Mouse (Mus musculus): ENCODE results near the gene Kcnab3. TPM values are rescaled to one million over a fixed set of nuclear protein-coding genes. Genes with fewer than 3 reads are reported as not detected.

The Kcnab3 gene
- total RNA-seq, 1 experiment from 2014 or later, result 2.0 TPM

DNA sequence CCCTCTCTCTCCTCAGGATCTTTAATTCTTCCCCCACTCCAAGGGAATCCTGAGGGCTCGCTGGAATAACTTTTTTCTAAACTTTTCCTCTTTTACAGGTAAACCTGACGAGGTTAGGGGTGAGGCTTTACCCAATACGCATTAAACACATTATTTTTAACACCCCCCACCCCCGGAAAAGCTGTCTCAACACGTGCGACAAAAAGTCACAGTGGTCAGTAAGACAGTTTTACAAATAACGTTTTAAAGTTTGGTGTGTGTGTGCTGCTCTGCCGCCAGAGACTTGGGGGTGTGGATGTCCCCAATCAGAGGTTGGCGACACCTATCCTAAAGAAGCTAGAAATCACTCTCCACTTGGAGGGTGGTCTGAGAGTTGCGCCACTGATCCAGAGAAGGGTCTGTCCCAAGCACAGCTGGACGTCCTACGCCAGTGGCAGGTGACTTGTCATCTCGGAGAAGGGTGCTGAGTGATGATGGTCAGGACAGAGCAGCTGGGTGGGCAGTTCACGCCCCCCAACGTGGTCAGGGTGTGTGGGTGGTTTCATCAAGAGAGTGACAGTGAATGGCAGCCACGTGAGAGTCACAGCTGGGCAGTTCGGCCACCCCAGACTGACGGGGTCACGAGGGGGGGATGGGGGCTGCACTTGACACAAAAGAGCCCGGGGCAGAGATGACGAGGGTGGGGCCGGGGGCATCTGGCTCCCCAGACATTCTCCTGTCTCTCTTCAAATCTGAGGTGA, 41.7 kb downstream of the Kcnab3 start:
- ATAC-seq (replicated peaks; ENCODE audit: insufficient number of reproducible peaks, low FRiP score, low TSS enrichment, poor library complexity, severe bottlenecking), result peak; percentile 22

DNA sequence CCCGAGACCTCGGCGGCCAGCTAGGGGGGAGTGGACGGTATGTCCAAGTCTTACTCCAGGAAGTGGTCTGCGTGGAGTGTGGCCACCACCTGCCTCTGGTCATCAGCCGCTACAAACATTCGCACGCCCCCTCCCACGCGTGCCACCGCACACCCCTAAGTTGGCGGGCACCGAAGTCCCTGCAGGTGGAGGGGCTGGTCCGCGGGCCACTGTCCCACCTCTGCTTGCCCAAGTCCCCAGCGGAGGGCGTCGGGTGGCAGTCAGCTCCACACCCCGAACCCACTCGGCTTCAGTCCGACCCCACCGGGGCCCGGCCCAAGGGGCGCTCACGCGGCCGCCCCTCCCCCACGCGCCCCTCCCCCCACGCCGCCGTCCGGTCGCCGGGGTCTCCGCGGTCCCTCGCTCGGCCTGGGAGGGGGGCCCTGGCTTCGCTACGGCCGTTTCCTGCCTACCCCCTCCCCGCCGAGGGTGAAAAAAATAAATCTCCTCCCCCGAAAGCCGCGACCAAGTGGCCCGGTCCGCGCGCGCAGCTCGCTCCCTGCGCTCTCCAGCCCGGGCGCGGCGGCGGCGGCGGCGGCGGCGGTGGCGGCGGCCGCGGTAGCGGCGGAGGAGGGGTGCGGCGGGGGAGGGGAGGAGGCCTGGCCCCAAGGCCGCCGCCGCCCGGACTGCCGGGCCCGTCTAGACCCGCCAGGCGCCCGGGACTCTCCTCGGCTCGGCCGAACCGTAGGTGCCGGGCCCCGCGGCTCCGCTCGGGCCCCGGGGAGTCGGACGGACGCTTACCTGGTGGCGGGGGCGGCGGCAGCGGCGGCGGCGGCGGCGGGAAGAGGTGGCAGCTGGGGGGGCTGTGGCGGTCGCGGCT, 42.5 kb downstream of the Kcnab3 start:
- ATAC-seq (replicated peaks; ENCODE audit: insufficient number of reproducible peaks, low FRiP score, low TSS enrichment, poor library complexity, severe bottlenecking), result peak; percentile 10; the same call in 1 of the 2 replicates

DNA sequence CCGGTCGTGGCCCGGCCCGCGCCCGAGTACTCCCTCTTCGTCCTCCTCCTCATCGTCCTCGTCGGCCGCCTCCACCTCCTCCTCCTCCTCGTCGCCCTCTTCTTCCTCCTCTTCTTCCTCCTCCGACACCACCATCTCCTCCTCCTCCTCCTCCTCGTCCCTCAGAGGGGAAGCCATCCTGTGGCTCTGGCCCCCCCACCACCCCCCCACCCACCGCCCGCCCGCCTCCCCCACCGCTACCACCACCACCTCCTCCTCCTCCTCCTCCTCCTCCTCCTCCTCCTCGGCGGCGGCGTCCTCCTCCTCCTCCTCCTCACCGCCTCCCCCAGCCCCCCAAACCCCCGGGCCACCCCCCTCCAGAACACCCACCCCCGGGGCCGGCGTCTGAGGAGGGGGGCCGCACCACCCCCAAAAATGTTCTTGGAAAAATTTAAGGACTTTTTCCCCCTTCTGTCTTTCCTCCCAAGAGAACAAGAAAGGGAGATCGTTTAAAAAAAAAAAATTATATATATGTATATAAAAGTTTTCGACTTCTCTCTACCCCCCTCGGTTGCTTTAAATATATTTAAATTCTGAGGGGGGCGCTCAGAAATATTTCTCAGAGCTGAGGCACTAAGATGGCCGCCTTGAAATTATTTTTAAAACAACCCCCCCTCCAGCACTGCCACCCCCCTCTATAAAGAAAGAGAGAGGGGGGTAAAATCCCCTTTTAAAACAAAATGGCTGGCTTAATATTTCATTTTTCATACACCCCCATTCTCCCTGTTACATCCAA, 43.3 kb downstream of the Kcnab3 start, which contains the start of gene Chd3:
Gene Chd3, minus strand, starts transcription at position 192 of the 775 bp plus-strand sequence.
- ATAC-seq (replicated peaks; ENCODE audit: insufficient number of reproducible peaks, low FRiP score, low TSS enrichment, poor library complexity, severe bottlenecking), result no peak

DNA sequence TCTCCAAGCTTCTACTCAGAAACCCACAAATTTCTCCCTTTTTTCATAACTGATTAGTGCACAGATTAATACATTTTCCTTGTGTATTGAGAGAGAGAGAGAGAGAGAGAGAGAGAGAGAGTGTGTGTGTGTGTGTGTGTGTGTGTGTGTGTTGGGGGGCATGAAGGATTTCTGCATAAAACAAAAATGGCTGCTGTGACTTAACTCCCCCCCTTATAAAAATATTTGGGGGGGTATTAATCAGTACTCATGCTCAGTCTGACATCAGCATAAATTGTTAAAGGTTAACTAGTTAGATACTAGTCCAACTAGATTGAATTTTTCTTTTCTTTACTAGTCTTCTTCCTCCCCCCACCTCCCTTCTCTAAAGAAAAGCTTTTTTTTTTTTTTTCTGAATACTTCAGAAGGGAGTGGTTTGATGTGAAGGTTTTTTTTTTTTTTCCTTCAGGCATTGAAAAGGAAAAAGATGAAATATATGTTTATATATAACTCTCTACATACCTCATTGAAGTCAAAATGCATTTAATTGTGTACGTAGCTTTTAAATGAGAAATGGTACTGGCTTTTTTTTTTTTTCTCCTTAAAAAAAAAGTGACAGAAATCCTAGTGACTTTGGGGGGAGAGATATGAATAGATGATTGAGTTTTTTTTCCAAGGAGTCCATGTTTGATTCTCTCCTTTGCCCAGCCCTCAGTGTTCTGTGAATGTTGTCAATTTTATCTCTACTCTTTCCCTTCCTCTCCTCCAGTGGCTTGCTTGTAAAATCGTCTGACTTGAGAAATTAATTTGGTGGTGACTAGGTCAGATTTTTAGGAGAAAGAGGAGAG, 44.1 kb downstream of the Kcnab3 start:
- ATAC-seq (replicated peaks; ENCODE audit: insufficient number of reproducible peaks, low FRiP score, low TSS enrichment, poor library complexity, severe bottlenecking), result no peak

DNA sequence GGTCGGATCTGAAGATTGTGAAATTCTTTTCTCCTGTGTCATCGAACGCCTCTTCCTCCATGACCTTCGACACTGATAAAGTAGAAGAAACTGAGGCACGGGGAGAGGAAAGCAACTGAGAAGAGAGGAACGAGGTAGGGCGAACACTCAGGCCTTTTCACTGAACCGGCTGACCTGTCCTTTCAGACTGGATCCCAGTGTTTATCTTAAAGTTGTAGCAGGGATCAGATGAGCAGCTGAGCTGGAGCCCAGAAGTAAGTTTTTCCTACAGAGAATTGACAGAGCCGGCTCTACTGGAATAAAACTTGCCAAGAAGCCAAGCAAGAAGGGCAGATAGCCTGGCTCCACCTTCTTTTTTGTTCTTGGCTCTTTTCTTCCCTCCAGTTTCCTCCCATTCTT, 44.8 kb downstream of the Kcnab3 start:
- ATAC-seq (replicated peaks; ENCODE audit: insufficient number of reproducible peaks, low FRiP score, low TSS enrichment, poor library complexity, severe bottlenecking), result no peak

DNA sequence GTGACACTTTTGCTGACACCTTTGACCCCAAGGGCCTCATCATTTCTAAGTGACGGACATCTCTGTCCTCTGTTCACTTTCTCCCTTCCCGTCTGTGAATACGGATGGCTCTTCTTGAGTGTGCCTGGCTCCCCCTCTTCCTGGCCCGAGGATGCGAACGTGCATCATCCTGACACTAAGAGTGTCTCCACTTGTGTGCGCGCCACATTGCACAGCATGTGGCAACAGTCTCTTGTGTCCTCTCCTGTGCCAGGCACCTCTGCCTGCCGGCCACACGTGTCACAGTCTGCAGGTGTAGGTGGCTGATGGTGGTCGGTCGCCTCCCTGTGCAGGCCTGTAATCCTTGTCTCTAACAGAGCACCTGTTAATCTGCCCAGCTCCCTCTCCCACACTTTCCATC, 45.5 kb downstream of the Kcnab3 start:
- ATAC-seq (replicated peaks; ENCODE audit: insufficient number of reproducible peaks, low FRiP score, low TSS enrichment, poor library complexity, severe bottlenecking), result no peak

DNA sequence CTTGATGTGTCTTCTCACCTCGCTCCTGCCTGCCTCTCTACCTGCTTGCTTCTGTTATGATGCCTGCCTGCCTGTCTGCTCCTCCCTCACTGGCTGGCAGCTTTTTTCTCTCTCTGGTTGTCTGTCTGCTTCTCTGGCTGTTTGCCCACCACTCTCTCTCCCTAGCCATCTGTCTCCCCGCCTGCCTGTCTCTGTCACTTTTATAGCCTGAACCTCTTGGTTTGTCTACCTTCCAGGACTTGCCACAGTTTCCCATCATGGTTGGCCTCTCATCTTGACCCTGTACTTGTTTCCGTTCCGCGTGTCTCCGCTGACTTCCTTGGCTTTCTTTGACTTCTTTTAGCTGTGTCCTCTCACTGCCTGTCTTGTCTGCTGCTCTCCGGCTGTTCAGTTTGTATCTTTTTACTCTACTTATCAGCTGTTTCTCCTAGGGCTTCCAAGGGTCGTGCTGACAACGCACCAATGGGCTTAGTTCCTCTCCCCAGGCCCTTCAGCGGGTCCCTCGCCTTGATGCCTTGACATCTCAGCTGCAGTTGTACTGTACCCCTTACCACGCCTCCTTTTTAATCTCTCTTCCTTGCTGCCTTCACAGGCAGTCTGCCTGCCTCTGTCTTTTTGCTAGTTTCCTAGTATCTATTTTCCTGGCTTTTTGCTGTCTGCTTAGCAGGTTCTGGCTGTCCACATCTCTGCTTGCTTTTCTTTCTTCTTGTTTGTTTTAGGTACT, 46.2 kb downstream of the Kcnab3 start:
- ATAC-seq (replicated peaks; ENCODE audit: insufficient number of reproducible peaks, low FRiP score, low TSS enrichment, poor library complexity, severe bottlenecking), result no peak

DNA sequence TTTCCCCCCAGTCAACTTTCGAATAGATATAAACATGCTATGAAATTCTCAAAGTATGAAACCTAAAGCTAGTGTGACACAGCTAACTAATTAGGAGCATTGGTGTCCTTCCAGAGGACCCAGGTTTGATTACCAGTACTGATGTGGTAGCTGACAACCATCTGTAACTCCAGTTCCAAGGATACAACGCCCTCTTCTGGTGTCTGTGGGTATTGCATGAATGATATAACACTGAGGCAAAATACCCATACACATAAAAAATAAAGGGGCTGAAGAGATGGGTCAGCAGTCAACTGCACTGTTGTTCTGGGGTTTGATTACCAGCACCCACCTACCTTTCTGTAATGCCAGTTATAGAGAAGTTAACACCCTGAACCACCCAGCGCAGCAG, 46.7 kb downstream of the Kcnab3 start:
- no peak for ATAC-seq (replicated peaks; ENCODE audit: insufficient number of reproducible peaks, low FRiP score, low TSS enrichment, poor library complexity, severe bottlenecking)

DNA sequence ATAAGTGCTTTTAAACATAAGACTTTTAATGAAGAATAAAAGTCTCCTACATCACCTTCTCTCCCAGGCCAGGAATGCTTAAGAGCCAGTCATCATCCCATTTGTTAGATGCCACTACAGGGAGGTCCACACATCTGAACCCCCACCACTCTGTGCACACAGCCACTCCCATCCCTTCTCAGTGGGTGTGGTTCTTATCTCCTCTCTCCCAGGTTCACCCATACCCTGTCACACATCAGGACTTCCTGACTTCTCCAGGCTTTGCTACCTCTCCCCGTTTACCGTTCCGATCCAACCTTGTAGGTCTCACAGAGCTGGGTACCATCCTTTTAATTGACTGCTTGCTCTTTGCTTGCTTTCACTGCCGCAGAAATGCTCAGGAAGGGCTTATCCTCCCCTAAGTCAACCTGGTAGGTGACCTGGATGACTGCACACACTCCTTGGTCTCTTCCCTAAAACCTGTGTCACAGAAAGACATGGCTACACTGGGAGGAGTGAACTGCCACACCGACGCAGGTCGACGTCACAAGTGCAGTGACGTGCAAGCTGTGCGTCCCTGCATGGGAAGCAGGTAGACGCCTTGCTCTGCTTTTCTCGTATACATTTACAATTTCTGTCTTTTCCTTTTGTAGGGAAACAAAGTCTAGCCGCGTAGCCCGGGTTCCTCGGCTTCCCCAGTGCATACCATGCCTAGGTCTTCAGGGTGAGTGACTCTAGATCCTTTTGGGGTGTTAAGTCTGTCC, 47.3 kb downstream of the Kcnab3 start:
- ATAC-seq (replicated peaks; ENCODE audit: insufficient number of reproducible peaks, low FRiP score, low TSS enrichment, poor library complexity, severe bottlenecking), result no peak

DNA sequence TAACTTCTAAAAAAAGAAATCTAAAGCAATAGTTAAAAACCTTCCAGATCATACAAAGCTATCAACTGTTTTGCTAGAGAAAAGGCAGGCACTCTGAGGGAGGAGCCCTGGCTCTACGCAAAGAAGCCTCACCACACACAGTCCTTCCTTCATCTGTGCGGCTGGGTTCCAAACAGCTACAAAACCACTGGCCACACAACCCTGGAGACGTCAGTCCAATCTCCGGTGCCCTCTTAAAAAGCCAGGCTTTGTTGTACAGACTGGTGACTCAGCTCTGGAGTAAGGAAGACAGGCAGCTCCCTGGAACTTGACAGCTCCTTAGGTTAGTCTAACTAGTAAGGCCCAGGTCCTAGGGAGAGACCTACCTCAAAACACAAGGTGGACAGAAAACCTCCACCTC, 49.6 kb downstream of the Kcnab3 start:
- ATAC-seq (replicated peaks; ENCODE audit: insufficient number of reproducible peaks, low FRiP score, low TSS enrichment, poor library complexity, severe bottlenecking), result no peak

DNA sequence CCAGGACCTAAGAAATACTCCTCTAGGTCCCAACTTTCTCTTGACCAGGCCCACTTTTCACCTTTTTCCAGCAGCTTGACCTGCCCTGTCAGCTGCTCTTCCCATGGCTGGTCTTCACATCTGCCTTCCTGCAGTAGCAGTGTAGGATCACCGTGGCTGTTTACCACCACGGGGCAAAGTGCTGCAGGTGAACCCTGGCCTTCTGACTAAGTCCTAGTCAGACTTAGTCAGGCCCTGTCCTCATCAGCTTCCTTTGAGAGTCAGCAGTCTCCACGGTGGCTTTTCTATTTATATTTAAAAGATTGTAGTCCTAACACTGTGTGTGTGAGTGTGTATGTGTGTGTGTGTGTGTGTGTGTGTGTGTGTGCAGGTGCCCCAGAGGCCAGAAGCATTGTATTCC, 51.7 kb downstream of the Kcnab3 start:
- ATAC-seq (replicated peaks; ENCODE audit: insufficient number of reproducible peaks, low FRiP score, low TSS enrichment, poor library complexity, severe bottlenecking), result no peak

DNA sequence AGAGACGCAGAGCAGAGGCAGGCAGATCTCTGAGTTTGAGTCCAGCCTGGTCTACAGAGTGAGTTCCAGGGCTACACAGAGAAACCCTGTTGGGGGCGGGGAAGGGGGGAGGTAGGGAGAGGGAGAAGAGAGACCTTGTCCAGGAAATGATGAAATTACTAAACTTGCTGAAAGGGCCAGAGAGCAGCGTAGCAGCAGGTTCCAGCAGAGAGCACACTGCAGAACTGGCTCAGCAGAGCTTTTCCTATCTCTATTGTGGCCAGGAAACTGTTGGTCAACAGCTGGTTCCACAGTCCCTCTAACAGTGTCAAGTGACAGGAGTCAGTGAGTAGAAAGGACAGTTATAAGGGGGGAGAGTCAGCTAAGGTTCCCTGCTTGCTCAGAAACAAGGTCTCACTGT, 53.5 kb downstream of the Kcnab3 start:
- ATAC-seq (replicated peaks; ENCODE audit: insufficient number of reproducible peaks, low FRiP score, low TSS enrichment, poor library complexity, severe bottlenecking), result no peak

DNA sequence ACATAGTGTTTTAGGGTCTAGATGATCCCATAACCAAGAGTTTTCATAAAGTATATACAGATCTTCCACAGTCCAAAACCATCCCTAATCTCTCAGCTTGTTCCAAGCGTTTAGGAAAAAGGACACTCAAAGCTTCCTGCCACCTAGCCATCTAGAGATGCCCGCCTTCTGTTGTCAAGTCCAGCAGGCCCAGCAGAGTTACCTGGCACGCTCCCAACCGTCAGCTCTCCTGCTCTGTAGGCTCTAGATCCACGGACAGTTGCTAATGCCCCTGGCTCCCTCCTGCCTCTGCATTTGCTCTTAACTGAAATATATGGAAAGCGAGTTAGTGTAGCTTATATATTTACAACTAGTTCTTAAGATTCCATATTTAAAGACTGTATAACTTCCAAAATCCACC, 55.3 kb downstream of the Kcnab3 start:
- no peak for ATAC-seq (replicated peaks; ENCODE audit: insufficient number of reproducible peaks, low FRiP score, low TSS enrichment, poor library complexity, severe bottlenecking)

Other genes with a start within 250 kb of the Kcnab3 start
- 13.1 to 89.9 TPM (median 23.6 TPM) in 3 replicates for gene Vamp2, start 237.8 kb upstream of the Kcnab3 start, total RNA-seq (2017)
- 44.9 to 89.7 TPM (median 81.1 TPM) in 3 replicates for gene Per1, start 231.0 kb upstream of the Kcnab3 start, total RNA-seq (2017)
- 0.49 TPM in 1 of 3 replicates, not detected in the others for gene Hes7, start 205.9 kb upstream of the Kcnab3 start, total RNA-seq (2017)
- not detected in 3 replicates for gene 9130213A22Rik, start 203.7 kb upstream of the Kcnab3 start, total RNA-seq (2017)
- 0.32 to 0.57 TPM in 2 of 3 replicates, not detected in the other for gene Aloxe3, start 200.4 kb upstream of the Kcnab3 start, total RNA-seq (2017)
- gene Alox12b, start 169.3 kb upstream of the Kcnab3 start, total RNA-seq (2017), result not detected in 3 replicates
- gene Alox8, start 128.4 kb upstream of the Kcnab3 start, total RNA-seq (2017), result 1.4 to 2.3 TPM (median 1.5 TPM) in 3 replicates
- gene Gucy2e, start 89.2 kb upstream of the Kcnab3 start, total RNA-seq (2017), result 0.32 TPM in 1 of 3 replicates, not detected in the others
- 5.8 to 26.8 TPM (median 19.1 TPM) in 3 replicates for gene Cntrob, start 2.5 kb upstream of the Kcnab3 start, total RNA-seq (2017)
- 54.4 to 91.3 TPM (median 61.3 TPM) in 3 replicates for gene Trappc1, start 2.3 kb upstream of the Kcnab3 start, total RNA-seq (2017)
- 1.3 to 3.6 TPM (median 1.5 TPM) in 3 replicates for gene Rnf227, start 14.2 kb downstream of the Kcnab3 start, total RNA-seq (2017)
- gene Chd3, start 43.1 kb downstream of the Kcnab3 start, total RNA-seq (2017), result 76.7 to 192 TPM (median 86.2 TPM) in 3 replicates
- 51.4 to 93.3 TPM (median 54.6 TPM) in 3 replicates for gene Naa38, start 69.2 kb downstream of the Kcnab3 start, total RNA-seq (2017)
- gene Cyb5d1, start 69.4 kb downstream of the Kcnab3 start, total RNA-seq (2017), result 19.2 to 55.3 TPM (median 20.9 TPM) in 3 replicates
- 3.1 to 3.8 TPM in 2 of 3 replicates, not detected in the other for gene Tmem88, start 72.0 kb downstream of the Kcnab3 start, total RNA-seq (2017)
- 14.3 to 27.5 TPM (median 16.8 TPM) in 3 replicates for gene Kdm6b, start 87.4 kb downstream of the Kcnab3 start, total RNA-seq (2017)
- 1.4 to 6.4 TPM (median 4.7 TPM) in 3 replicates for gene Dnah2, start 222.9 kb downstream of the Kcnab3 start, total RNA-seq (2017)
- 0.49 to 0.96 TPM in 2 of 3 replicates, not detected in the other for gene Efnb3, start 233.9 kb downstream of the Kcnab3 start, total RNA-seq (2017)

Data from monocyte, adult 5-6 weeks (primary cell).